Mouse (Mus musculus): ENCODE results near the gene Zfp664.

The Zfp664 gene

GRCm38 (mm10) chr5:124922356-124923352 lies 60.2 kb downstream of the Zfp664 start:
- no peak for DNase-seq (ENCODE audit: low spot score)

- DNase-seq (ENCODE audit: low spot score) = no peak
These were observed 67.0 kb downstream of the Zfp664 start for GRCm38 (mm10) chr5:124929425-124930054.

GRCm38 (mm10) chr5:124930055-124930439 lies 67.6 kb downstream of the Zfp664 start:
- DNase-seq (ENCODE audit: low spot score) = no peak

DNA sequence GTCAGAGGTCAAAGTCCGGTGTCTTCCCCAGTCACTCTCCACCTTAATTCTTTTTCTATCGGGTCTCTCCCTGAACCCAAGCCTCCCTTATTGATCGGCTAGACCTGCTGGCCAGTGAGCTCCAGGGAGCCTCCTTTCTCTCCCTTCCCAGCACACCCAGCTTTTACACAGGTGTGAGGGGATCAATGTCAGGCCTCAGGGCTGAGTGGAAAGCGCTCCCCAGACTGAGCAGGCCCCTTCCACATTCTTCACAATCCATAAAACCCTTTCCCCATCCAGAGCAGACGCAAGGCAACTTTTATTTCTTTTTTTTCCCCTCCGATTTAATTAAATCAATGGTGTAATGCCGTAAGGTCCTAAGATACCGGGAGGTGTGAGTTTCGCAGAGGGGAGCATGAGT lies 68.1 kb downstream of the Zfp664 start:
- no peak for DNase-seq (ENCODE audit: low spot score)

GRCm38 (mm10) chr5:124931076-124931475 lies 68.6 kb downstream of the Zfp664 start:
- DNase-seq (ENCODE audit: low spot score) = no peak

DNA sequence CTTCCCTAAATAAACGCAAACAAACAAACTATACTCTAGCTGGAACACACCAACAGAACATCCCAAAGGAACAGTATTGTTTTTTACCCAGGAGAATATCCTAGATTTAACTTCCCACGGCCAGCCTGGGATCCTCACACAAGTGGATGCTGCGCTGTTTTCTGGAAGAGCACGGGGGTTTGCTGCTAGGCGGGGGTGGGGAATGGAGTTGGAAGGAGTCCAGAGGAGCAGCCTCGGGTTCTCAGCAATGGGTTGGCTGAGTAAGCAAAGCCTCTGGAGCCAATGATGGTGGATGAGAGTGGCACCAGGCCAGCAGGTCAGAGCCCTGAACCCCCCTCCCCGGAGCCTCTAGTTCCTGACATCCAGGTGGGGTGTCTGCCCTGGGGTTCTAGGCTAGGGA lies 72.1 kb downstream of the Zfp664 start:
- no peak for DNase-seq (ENCODE audit: low spot score)

GRCm38 (mm10) chr5:124943181-124943792 lies 80.8 kb downstream of the Zfp664 start:
- DNase-seq (ENCODE audit: low spot score) = no peak

DNA sequence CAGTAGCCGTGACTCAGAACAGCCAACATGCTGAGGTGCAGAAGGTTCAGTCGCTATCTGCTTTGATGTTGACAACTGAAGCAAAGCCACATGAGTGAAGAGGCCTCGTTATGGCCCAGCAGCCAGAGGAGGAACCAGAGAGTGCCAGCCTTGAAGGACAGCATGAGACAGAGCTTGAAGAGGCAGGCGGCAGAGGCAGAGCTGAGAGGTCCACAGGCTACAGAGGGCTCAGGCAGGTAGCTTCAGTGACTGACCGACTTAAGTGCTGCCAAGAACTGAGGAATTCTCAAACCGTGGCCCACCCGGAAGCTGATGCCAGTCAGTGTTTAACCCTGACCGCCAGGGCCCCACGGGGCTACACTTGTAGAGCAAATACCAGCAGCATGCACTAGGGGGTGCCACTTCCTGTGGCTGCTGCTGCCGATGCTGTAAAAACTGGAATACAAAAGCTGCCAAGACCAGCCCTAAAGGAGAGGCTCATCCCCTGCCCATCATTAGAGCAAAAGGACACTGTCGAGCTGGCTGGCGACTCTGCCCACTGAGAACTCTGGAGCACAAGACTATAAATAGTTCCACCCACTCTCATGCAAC lies 81.4 kb downstream of the Zfp664 start:
- peak; percentile 37 for DNase-seq (ENCODE audit: low spot score)

DNA sequence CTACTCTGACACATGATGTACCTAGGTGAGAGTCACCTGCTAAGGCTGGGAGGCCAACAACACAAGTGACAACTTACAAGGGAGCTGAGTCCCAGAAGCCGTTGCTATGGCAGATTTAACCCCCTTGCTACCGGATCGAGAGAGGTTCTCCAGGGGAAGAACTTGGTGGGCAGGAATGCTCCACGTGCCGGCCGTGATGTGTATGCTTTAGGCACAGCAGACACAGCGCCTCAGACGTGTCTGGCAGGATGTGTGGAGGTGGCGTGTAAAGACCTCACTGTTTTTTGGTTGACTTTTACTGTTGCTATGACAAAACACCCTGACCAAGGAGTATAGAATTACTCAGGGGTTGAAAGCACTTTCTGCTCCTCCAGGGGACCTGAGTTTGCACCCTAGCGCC lies 81.9 kb downstream of the Zfp664 start:
- DNase-seq (ENCODE audit: low spot score) = no peak

DNA sequence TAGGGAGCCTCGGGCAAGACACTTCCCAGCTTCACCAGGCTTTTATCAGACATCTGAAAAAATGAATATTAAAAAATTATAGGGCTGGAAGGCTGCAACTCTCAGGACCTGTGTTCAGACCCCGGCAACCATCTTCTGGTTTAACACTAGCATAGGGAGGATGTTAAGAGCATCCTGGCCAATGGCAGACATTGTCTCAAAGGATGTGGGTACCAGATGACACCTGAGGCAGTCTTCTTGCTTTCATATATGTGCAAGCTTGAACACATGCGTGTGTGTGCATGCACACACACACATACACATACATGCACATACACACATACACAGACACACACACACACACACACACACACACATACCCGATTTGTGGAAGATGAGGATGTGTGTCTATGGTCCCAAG lies 82.6 kb downstream of the Zfp664 start:
- no peak for DNase-seq (ENCODE audit: low spot score)

GRCm38 (mm10) chr5:124950623-124951278 lies 88.3 kb downstream of the Zfp664 start:
- DNase-seq (ENCODE audit: low spot score) = no peak

DNA sequence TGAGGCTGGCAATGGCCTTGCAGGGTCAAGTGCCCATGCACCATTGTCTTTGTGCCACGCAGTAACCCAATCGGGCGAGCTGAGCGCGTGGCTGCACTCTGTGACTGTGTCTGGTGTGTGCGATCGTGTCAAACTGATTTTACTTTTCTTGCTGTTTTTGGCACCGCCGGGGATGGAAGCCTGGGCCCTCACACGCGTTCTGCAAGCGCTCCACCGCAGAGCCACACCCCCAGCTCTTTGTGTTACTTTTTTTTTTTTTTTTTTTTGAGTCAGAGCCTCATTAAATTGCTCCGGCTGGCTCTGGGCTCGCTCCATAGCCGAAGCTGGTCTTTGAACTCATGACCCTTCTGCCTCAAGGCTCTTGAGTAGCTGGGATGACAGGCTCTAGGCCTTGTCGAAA lies 88.8 kb downstream of the Zfp664 start:
- no peak for DNase-seq (ENCODE audit: low spot score)

Data from ovary, postnatal 14 days (tissue).